Mouse (Mus musculus) kidney, adult 2 months (tissue): ENCODE measurements at regions not wholly inside any gene's neighbourhood (a gene's known extent, or its start where the extent isn't known, plus 50 kb on each side); places are given as distances from the start of the nearest gene placed in this dataset.

Experiments used
- CTCF ChIP-seq: fragments of 200-500 bp; conservative IDR thresholded peaks from 2 replicates; pipeline ENCODE4 v1.5.1; 2011; ENCODE audit warnings: low read depth, mild to moderate bottlenecking, control low read depth, low read length, moderate library complexity, mixed read lengths; ENCODE audit not compliant: insufficient read depth, insufficient read length
- POLR2A ChIP-seq: fragments of 200-500 bp; IDR thresholded peaks from one replicate; pipeline ENCODE4 v1.6.1; 2011; ENCODE audit warnings: low read depth, low read length, control low read depth

DNA sequence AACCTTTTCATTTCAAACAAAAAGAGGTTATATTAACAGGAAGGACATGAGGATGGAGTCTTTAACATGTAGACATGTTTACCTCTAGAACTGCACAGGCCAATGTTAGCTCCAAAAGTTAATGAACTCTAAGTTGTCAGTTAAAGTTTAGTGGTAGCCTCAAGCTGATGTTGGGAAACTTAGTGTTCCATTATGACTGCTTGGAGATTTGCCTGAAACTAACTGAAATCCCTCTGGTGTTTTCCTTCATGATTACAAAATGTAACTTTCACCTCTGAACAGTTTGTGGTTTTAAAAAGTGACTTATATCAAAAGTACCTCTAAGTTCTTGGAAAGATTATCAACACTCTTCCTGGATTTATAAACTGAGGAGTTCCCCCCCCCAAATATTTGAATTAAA lies 525.2 kb downstream of the Slc22a22 start:
- no peak for TF ChIP-seq CTCF
- no peak for TF ChIP-seq POLR2A
